ENCODE assay signal across 16 mouse cellular contexts in the genomic region with DNA sequence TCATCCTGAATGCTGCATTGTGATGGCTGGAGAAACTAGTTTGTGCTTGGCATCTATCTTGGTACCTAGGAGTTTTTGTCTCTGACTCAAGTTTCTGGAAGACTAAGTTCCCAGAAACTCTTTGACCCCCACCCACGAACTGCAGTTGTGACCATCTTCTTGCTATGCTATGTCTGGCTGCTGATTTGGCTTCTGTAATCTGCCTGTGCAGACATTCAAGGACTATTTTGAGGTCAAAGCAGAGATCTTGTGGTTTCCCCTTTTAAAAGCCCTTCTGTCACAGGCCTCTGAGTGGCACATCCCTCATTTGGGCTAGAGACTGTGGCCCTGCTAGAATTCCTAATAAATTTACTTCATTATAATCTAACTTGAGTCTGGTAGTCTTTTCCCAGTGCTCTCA. TPM values are rescaled to one million over a fixed set of nuclear protein-coding genes. Genes with fewer than 3 reads are reported as not detected.
"Had no signal": no experiment of that assay in that cellular context is flagged by ENCODE, and none has a peak within 500 bp of the region (broad histone marks: within the 10 kb centered on the region; RNA-seq: fewer than 3 reads in every experiment).

No protein-coding gene starts in this region.

- H3K27ac ChIP-seq: kidney, embryonic 15.5 days; liver, embryonic 14.5 days; midbrain, embryonic 10.5 days; neural tube, embryonic 12.5 days had no signal

- H3K9me3 ChIP-seq: kidney, embryonic 15.5 days; midbrain, embryonic 10.5 days; neural tube, embryonic 12.5 days had no signal

- H3K9ac ChIP-seq: kidney, embryonic 15.5 days; liver, embryonic 14.5 days; neural tube, embryonic 12.5 days had no signal

- H3K4me3 ChIP-seq: kidney, embryonic 15.5 days; midbrain, embryonic 10.5 days; neural tube, embryonic 12.5 days had no signal

- H3K36me3 ChIP-seq: kidney, embryonic 15.5 days; midbrain, embryonic 10.5 days; neural tube, embryonic 12.5 days had no signal

- ATAC-seq: lung, postnatal 0 days had no signal

- H3K4me2 ChIP-seq: kidney, embryonic 15.5 days; neural tube, embryonic 12.5 days had no signal

- H3K4me1 ChIP-seq: kidney, embryonic 15.5 days; midbrain, embryonic 10.5 days; neural tube, embryonic 12.5 days had no signal

- DNase-seq: kidney, adult 2 months; kidney, postnatal 14 days; left cerebral cortex, postnatal 4 days; lung, adult 2 months; lung, postnatal 36 days; midbrain, embryonic 14.5 days; thymus, adult 2 months; thymus, postnatal 25 days had no signal

RNA-seq across cellular contexts. Expression of gene Prrt4, which starts 8.6 kb away (rescaled TPM):
- total RNA-seq: megakaryocyte, adult 5-6 weeks; monocyte, adult 5-6 weeks; neutrophil, adult 5-6 weeks had no signal
